Mouse (Mus musculus): ENCODE data around the gene Cenpo. TPM values are rescaled to one million over a fixed set of nuclear protein-coding genes. Genes with fewer than 3 reads are reported as not detected.

Gene Cenpo
- polyA plus RNA-seq (2017; shearing (Covaris generic)) = 18.0 TPM

GRCm38 (mm10) chr12:4233572-4234508, at the start of gene Cenpo, which contains the start of gene Ptrhd1:
Gene Cenpo, minus strand, starts transcription at chr12:4234294.
Gene Ptrhd1, plus strand, starts transcription at chr12:4234027.

Other genes starting within 250 kb of the Cenpo start
- 0.15 TPM for gene Efr3b, start 195.4 kb downstream of the Cenpo start, polyA plus RNA-seq (2017; shearing (Covaris generic))
- gene Dnajc27, start 151.7 kb downstream of the Cenpo start, polyA plus RNA-seq (2017; shearing (Covaris generic)) = 18.2 TPM
- gene Adcy3, start 101.2 kb downstream of the Cenpo start, polyA plus RNA-seq (2017; shearing (Covaris generic)) = 26.0 TPM
- 2.6 TPM for gene Ptrhd1, start 267 bp downstream of the Cenpo start, polyA plus RNA-seq (2017; shearing (Covaris generic))
- gene Ncoa1, start 242.9 kb upstream of the Cenpo start, polyA plus RNA-seq (2017; shearing (Covaris generic)) = 86.3 TPM

All from naive thymus-derived CD4-positive, alpha-beta T cell, adult 5 months (primary cell).